Mouse (Mus musculus): ENCODE results near the gene Zbtb24.
"Not testable (repeated sequence)": the region's sequence is repeated elsewhere in the genome, so short reads cannot be mapped to it uniquely, and the experiment has no call there.

Zbtb24 gene

DNA sequence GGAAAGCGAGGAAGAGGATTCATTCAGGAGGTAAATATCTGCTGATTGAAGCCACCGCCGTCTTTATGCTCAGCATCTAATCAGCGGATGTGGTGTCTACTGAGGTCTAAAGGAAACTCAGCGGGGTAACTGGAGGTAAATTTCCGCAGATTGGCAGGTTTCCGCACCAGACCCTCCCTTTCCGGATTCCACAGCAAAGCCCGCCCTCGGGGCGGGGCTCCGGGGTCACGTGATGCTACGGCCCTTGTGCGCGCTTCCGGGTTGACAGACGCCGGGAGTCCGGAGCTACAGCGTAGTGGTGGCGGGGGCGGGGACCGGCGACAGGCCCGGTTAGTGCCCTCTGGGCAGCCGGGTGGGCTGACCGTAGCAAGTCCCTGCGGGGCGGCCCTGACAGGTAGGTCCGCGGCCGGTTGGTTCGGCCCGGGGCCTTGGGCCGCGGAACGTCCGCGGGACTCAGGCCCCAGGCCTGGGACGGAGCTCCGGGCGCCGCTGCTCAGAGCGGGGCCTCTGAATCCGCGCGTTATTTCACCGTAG is at the start of gene Zbtb24:
TSS of gene Zbtb24 (plus strand) at position 247 of the 534 bp plus-strand sequence.
- peak; percentile 97 for DNase-seq (ENCODE audit: low read depth, low spot score)

DNA sequence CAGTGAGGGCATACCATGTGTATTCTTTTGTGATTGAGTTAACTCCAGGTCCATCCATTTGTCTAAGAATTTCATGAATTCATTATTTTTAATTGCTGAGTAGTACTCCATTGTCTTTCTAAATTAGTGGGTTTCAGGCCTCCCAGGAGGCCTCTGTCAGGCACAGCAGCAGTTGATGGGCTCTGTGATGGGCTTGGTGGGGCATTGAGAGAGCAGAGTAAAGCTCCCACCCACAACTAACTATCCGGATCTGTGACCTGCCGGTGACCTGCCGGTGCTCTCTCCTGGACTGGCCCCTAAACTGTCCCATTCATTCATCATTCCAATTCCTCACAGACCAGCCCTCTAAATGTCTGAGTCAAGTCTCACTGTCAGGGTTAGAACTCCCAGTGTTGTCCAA is 49.1 kb upstream of the Zbtb24 start:
- no peak for DNase-seq (ENCODE audit: low read depth, low spot score)

DNA sequence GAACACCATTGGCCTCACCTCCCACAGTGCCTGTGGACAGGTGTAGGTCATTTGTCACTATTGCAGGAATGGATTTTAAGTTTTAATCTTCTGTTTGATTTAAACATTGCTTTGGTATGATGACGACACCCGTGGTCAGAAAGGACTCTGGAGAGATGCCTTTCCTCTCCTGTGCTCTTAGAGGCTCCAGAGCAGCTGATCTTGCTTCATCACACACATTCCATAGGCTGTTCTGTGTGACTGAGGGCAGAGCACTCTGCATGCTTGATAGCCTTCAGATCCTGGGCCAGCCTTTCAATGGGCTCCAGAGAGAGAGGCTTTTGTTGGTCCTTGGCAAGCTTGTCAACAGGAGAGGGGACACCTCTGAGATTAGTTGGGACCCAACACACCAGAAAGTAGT is 46.8 kb upstream of the Zbtb24 start:
- no peak for DNase-seq (ENCODE audit: low read depth, low spot score)

DNA sequence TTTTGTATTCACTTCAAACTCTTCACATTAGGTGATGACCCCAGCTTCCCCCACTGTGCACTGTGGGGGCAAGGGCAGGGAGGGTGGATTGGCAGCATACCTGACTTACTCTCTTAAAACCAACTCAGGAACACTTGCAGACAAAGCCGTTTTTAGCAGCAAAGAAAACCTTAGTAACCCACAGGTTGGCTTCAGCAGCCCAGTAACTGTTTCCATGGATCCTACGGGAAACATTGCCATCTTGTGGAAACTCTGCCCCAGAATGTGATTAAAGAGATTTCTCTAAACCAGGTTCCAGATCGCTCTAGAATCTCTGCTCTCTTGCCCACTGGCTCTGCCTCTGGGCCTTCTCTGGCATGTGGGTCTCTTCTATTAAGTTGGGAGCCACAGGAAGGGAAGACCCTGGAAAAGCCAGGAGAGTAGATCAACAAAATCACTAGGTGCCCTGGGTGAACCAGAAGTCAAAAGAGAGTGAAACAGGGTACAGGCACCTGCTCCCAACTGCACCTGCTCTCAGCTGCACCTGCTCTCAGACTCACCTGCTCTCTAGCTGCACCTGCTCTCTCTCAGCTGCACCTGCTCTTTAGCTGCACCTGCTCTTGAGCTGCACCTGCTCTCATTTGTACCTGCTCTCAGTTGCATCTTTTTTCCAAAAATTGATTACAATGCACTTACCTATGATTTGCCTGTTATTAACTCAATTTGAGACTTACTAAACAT is 46.1 kb upstream of the Zbtb24 start:
- no peak for DNase-seq (ENCODE audit: low read depth, low spot score)

DNA sequence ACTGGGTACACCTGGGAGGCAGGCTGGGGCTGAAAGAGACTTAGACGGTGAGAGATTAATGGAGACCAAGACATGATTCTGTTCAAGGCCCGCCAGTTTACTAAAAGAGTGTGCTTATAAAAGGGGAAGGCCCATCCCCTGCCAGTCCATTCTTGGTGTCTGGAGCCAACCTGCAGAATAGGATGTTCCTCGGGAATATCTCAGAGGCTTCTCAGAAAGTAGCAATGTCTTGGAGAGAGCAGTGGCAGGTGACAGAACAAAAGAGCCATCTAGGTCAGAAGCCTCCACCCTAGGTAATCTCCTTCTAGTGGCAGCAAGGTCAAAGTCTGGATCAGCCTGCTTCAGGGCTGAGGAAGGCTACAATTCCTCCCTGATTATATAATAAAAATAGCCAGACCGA is 40.0 kb upstream of the Zbtb24 start:
- DNase-seq (ENCODE audit: low read depth, low spot score): not testable (repeated sequence)

DNA sequence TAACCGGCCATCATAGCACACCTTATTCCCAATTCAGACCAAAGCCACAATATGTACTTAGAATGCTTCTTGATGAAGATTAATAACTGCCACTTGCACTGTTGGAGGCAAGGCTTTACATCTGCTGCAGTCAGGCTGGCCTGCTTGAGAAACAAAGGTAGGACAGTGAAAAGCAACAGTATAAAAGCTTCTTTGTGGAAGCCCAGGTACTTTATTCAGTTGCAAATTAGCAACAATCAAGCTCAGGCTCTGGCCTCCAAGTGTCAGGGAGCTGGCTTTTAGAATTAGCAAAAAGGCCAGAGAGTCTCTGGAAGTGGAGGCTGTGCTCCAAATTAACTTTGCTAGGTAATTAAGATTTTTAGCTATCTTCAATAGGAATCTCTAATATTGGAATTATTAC is 39.4 kb upstream of the Zbtb24 start:
- not testable (repeated sequence) for DNase-seq (ENCODE audit: low read depth, low spot score)

DNA sequence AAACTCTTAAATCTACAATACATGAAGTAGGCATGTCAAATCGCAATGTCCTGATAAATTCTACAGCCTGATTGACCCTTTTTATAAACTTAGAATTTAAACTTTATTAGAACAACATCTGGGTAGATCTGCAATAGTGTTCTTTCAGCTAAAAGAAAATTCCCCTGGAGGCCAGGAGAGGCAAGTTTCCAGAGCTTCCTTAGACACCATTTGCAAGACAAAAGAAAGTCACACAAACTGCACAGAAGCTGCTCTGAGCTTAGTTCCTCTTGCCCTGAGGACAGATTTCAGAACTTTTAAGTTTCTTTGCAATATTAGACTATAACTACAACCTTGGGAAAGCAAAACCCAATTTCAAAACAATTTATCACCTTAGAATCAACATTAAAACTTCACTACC is 36.7 kb upstream of the Zbtb24 start:
- DNase-seq (ENCODE audit: low read depth, low spot score): not testable (repeated sequence)

DNA sequence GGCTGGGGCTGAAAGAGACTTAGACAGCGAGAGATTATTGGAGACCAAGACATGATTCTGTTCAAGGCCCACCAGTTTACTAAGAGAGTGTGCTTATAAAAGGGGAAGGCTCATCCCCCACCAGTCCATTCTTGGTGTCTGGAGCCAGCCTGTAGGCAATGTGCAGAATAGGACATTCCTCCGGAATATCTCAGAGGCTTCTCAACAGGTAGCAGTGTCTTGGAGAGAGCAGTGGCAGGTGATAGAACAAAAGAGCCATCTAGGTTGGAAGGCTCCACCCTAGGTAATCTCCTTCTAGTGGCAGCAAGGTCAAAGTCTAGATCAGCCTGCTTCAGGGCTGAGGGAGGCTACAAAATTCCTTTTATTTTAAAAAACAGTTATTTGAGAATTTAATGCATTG is 34.8 kb upstream of the Zbtb24 start:
- not testable (repeated sequence) for DNase-seq (ENCODE audit: low read depth, low spot score)

DNA sequence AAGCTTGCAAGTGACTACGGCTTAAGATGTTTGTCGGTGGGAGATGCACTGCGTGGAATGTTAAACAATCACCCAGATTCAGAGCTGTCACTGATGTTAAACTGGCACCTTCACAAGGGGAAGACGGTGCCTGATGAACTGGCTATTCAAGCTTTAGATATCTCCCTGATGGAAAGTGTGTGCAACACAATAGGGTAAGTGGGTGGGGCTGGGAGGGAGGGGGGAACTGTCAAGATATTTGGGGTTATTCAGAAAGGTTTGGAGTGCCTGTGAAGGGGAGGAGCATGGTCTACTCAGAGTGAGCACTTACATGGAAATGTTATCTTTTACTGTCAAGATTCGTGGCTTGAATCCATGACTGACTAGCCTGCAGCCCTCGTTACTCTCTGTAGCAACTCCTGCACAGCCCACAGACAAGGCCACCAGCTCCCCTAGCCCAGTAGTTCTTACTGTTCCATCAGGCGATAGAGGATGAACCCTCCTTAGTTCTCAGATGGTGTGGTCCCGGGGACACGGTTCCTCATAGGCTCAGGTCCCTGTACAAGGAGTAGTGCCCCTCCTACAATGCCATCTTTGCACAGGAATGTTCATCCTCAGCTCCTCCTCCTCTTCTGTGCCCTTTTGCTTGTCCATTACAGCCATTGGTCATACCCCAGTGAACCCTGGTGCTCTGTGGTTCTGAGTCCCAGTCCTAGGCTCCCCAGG is 29.5 kb upstream of the Zbtb24 start:
- DNase-seq (ENCODE audit: low read depth, low spot score): no peak

DNA sequence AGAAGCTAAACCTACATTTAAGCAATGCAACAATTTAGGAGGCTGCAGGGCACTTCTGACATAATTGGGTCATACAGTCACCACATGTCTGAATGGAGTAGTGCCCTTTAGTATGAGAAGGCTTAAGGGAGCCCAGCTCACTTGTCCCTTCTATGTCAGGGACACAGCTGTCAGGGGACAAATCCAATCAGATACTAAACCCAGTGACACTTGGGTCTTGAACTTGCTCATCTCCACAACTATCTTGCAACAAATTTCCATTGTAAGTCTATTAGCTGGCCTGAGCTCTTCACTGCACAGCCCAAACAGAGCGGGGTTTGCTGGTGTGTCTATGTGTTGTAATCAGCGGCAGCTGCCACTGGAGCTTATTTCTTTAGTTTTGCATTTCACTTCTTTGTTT is 26.5 kb upstream of the Zbtb24 start:
- DNase-seq (ENCODE audit: low read depth, low spot score): no peak

DNA sequence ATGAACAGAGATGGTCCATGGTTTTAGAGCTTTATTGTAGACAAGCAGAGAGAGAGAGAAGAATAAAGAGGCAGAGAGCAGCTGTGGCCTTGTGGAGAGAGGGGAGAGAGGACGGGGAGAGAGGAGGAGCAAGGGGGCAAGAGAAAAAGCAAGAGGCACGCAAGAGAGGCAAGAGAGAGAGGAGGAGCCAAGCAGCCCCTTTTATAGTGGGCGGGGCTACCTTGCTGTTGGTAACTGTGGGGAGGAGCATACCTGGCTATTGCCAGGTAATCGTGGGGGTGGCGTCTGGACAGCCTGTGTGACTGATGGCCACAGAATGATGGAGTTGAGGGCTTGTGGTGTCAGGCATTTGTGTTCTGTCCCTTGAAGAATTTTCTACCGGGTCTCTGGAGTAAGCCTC is 23.8 kb upstream of the Zbtb24 start:
- no peak for DNase-seq (ENCODE audit: low read depth, low spot score)

DNA sequence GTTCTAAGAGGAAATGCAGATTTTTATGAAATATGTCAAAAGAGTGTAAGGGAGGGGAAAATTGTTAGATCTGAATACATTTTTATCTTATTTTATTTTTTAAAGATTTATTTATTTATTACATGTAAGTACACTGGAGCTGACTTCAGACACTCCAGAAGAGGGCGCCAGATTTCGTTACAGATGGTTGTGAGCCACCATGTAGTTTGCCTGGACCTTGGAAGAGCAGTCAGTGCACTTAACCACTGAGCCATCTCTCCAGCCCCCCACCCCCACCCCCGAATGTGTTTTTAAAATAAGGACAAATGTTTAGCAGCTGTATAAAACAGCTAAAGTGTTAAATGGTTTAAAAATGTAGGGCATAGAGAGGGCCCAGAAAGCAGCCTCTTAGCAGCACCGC is 15.6 kb upstream of the Zbtb24 start:
- DNase-seq (ENCODE audit: low read depth, low spot score): no peak

DNA sequence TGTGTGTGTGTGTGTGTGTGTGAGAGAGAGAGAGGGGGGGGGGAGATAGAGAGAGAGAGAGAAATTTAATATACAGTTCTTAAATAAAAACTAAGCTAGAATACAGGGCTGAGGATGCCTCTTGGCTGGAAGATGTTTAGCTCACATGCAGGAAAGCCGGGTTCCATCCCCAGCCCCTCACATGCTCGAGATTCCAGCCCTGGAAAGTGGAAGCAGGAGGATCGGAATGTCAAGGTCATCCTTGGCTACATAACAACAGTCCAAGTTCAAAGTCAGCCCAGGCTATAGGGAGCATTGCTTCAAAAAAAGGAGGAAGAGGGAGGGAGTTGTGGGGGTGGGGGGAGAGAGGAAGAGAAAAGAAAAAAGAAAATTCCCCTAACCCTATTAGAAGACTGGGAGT is 15.0 kb upstream of the Zbtb24 start:
- DNase-seq (ENCODE audit: low read depth, low spot score): no peak

DNA sequence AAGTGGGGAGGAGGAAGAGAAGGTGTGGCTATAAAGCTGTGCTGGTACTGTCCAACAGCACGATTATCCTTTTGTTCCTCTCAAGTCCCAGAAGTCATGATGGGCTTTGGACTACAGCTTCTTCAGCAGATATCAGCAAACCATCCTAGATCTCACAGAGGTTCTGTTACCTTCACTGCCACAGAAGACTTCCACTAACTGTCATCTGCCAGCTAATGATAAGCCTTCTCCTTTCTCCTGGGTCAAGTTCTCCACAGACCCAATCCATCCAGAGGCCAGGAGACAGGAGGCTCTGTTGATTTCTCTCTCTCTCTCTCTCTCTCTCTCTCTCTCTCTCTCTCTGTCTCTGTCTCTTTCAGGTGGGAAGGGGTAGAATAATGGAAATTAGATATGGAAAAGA is 2.0 kb upstream of the Zbtb24 start:
- DNase-seq (ENCODE audit: low read depth, low spot score): no peak

DNA sequence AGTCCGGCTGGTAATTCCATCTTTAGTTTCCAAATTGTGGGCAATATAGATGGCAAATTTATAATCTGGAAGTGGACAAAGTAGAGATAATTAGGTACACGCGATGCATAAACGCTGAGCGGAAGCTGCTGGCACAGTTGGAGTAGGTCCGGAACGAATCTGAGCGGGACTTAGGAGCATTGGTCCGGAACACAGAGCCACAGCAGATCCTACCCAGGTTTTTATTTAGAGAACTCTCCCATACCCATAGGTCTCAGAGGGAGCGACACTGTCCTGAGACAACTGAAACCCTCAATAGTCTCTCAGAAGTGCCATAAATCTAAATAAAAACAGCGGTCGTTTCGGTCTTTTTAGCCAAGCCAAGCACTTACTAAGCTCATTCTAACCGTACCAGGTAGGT is 499 bp upstream of the Zbtb24 start:
- DNase-seq (ENCODE audit: low read depth, low spot score): no peak

DNA sequence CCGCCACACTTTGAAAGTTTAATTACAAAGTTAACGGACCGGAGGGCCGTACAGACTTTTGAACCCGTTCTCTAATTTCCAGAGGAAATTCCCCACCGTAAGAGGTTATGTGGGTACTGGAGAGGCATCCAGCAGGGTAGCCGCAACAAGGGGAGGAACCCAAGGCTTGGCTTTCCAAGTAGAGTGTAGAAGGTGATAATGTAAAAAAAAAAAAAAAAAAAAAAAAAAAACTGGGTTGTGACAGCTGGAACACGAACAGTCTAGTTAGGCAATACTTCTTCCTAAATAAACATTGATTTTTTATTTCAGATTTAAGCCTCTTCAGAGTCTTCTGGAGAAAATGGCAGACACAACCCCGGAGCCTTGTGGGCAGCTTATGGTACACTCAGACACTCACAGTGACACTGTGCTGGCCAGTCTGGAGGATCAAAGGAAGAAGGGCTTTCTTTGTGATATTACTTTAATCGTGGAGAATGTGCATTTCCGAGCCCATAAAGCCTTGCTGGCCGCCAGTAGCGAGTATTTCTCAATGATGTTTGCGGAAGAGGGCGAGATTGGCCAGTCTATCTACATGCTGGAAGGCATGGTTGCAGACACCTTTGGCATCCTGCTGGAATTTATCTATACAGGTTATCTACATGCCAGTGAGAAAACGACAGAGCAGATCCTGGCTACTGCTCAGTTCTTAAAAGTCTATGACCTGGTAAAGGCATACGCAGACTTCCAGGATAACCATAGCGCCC is 768 bp downstream of the Zbtb24 start:
- DNase-seq (ENCODE audit: low read depth, low spot score): no peak

DNA sequence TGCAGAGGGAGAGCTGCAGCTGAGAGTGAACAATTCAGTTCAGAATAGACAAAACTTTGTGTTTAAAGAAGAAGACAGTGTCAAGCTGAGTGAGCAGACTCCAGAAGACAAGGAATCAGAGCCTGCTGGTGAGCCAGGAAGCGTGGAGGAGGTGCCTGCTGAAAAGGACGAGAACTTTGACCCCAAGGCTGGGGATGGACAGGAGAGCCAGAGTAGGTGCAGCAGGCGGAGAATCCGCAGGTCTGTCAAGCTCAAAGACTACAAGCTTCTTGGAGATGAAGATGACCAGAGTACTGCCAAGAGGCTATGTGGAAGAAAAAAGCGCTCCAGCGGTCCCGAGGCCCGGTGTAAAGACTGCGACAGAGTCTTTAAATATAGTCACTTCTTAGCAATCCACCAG is 1.5 kb downstream of the Zbtb24 start:
- no peak for DNase-seq (ENCODE audit: low read depth, low spot score)

DNA sequence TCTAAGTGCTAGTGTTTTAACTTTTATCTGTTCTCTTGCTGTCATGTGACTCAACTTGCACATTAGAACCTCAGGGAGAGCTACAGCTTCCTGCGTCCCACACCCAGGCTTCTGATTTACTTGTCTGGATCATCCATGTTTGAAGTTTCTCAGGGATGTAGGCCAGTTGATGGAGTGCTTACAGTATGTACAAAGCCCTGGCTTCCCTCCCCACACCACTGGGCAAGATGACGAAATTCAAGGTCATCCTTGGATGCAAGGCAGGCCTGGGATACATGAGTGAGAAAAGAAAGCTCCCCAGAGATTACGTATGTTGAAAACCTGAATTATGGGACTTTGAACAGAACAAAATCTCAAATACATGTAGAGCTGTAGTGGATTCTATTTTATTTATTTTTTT is 2.6 kb downstream of the Zbtb24 start:
- no peak for DNase-seq (ENCODE audit: low read depth, low spot score)

DNA sequence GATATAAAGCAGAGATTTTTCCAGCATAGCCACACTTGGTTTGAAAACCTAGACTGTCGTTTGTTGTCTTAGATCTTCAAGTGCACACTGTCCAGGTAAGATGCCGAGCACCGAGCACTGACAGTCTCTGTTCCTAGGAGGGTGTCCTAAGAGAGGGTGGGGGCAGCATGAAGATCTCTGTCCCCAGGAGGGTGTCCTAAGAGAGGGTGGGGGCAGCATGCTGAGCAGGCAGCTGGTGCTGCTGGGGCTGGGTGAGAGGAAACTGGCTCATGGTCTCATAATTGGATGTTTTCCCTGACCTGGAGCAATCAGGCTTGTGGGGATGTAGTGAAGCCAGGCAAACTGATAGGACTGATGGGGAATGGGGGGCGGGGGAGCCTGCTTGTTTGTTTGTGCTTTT is 9.8 kb downstream of the Zbtb24 start:
- DNase-seq (ENCODE audit: low read depth, low spot score): no peak

DNA sequence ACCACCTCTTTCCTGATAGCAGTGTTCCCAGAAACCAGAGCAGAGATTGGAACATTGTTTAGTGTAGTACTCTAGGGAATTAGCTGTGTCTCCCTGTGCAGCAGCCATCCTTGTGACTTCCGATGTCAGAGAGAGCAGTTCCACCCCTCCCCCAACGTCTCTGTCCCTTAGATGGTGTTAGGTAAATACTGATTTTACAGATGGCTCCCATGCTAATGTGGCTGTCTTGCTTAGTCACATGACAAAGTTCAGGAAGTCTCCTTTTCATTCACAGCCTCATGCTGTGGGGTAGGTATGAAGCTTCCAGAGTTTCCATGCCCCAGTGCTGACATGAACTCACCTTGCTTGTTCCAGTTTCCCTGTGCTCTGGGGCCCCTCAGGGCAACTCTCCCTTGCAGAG is 10.3 kb downstream of the Zbtb24 start:
- DNase-seq (ENCODE audit: low read depth, low spot score): no peak

DNA sequence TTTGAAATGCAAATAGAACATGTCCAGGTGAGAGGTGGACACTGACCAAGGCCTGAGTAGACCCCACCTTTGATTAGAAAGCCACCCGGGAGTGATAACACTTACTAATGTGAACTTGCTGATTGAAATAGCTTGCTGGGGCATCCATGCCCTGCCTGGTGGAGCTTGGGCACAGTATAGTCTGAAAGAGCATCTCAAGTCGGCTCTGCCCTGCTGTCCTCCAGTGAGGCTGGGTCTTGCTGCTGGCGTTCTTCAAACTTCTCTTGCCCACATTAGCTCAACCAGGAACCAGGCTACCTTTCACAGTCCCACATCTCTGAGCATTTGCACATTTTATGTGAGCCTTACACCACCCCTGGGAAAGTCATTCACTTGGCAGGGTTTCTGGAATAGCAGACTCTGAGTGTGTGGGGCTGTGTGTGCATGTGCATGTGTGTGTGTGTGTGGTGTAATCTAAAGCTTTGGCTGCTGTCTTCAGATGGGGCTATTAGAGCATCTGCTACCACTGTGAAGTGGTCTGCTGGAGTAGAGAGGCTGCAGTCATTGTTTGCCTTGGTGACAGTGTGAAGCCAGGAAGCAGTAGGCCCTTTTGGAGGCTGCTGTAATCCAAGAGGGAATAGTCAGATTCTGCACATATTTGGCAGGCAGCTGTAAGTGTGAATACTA is 11.0 kb downstream of the Zbtb24 start:
- DNase-seq (ENCODE audit: low read depth, low spot score): no peak

DNA sequence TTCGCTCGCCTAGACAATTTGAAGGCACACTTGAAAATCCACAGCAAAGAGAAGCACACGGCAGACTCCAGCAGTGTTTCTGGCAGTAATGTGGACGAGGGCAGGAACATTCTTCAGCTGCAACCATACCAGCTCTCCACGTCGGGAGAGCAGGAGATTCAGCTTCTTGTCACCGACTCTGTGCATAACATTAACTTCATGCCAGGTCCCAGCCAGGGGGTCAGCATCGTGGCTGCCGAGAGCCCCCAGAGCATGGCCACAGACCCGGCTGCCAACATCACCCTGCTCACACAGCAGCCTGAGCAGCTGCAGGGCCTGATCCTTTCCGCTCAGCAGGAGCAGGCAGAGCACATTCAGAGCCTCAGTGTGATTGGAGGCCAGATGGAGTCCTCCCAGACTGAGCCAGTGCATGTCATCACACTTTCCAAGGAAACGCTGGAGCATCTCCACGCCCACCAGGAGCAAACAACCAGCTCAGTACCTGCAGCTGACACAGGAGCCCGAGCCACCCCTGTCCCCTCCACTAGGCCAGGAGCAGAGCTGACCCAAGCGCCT is 14.3 kb downstream of the Zbtb24 start:
- DNase-seq (ENCODE audit: low read depth, low spot score): no peak
